Mouse (Mus musculus) bone marrow macrophage, adult 2 months (primary cell): ENCODE measurements around the gene Swap70. TPM values are rescaled to one million over a fixed set of nuclear protein-coding genes. Genes with fewer than 3 reads are reported as not detected.

Experiments
- H3K27ac ChIP-seq: 2 replicates; pipeline ENCODE4 v1.5.1; 2012; ENCODE audit warnings: low read depth, low read length; ENCODE audit not compliant: insufficient read depth
- H3K4me1 ChIP-seq: 2 replicates; pipeline ENCODE4 v1.6.1; 2012; ENCODE audit warnings: low read length; ENCODE audit not compliant: control insufficient read depth, insufficient read depth
- H3K4me3 ChIP-seq: 2 replicates; pipeline ENCODE4 v1.5.1; 2012; ENCODE audit warnings: mild to moderate bottlenecking, low read length, moderate library complexity; ENCODE audit not compliant: insufficient read depth
- CTCF ChIP-seq: IDR thresholded peaks from 2 replicates; pipeline ENCODE4 v1.5.1; 2012; ENCODE audit warnings: low read depth, mild to moderate bottlenecking, low read length, moderate library complexity
- POLR2A ChIP-seq: IDR thresholded peaks from 2 replicates; pipeline ENCODE4 v1.6.1; 2012; ENCODE audit warnings: mild to moderate bottlenecking, low read depth, low read length, borderline replicate concordance
- polyA plus RNA-seq: library from polyadenylated mRNA; stranded (reverse); fragments of >200 nt; gene quantifications from 2 replicates; pipeline ENCODE4 v1.2.4, GENCODE M21; 2012; ENCODE audit not compliant: missing spikeins, insufficient read depth, insufficient read length

The Swap70 gene
- polyA plus RNA-seq, 1 experiment, result 114 TPM

GRCm38 (mm10) chr7:110285076-110285848 lies 63.8 kb downstream of the Swap70 start:
- H3K4me3 ChIP-seq, result no peak overlapping the region
- TF ChIP-seq CTCF, result no peak
- TF ChIP-seq POLR2A, result no peak
- no peak overlapping the region for H3K27ac ChIP-seq
- H3K4me1 ChIP-seq, result peaks cover 38% of the 10 kb centered on the region

GRCm38 (mm10) chr7:110285849-110286151 lies 64.3 kb downstream of the Swap70 start:
- no peak overlapping the region for H3K27ac ChIP-seq
- peaks cover 38% of the 10 kb centered on the region for H3K4me1 ChIP-seq
- TF ChIP-seq POLR2A (no peak), CTCF (no peak)
- no peak overlapping the region for H3K4me3 ChIP-seq

- Histone ChIP-seq H3K4me3 (no peak overlapping the region), H3K4me1 (peaks cover 38% of the 10 kb centered on the region), H3K27ac (no peak overlapping the region)
- TF ChIP-seq CTCF, result no peak
- no peak for TF ChIP-seq POLR2A
These were observed 64.8 kb downstream of the Swap70 start for GRCm38 (mm10) chr7:110286198-110286732.

- Histone ChIP-seq H3K4me1 (peaks cover 34% of the 10 kb centered on the region), H3K4me3 (no peak overlapping the region), H3K27ac (no peak overlapping the region)
- no peak for TF ChIP-seq POLR2A
- peak; percentile 98 for TF ChIP-seq CTCF
These were observed 65.4 kb downstream of the Swap70 start for GRCm38 (mm10) chr7:110286838-110287475.

- TF ChIP-seq POLR2A, result no peak
- no peak for TF ChIP-seq CTCF
- no peak overlapping the region for H3K27ac ChIP-seq
- H3K4me3 ChIP-seq, result no peak overlapping the region
- H3K4me1 ChIP-seq, result peaks cover 32% of the 10 kb centered on the region
These were observed 66.1 kb downstream of the Swap70 start for GRCm38 (mm10) chr7:110287476-110288071.

- TF ChIP-seq CTCF (no peak), POLR2A (no peak)
- Histone ChIP-seq H3K4me3 (no peak overlapping the region), H3K4me1 (peaks cover 27% of the 10 kb centered on the region), H3K27ac (no peak overlapping the region)
These were observed 66.7 kb downstream of the Swap70 start for GRCm38 (mm10) chr7:110288191-110288604.

GRCm38 (mm10) chr7:110288731-110289191 lies 67.2 kb downstream of the Swap70 start:
- Histone ChIP-seq H3K27ac (no peak overlapping the region), H3K4me1 (peaks cover 24% of the 10 kb centered on the region), H3K4me3 (no peak overlapping the region)
- TF ChIP-seq CTCF (no peak), POLR2A (no peak)

GRCm38 (mm10) chr7:110289647-110290046 lies 68.1 kb downstream of the Swap70 start:
- TF ChIP-seq POLR2A (no peak), CTCF (no peak)
- Histone ChIP-seq H3K4me3 (no peak overlapping the region), H3K4me1 (peaks cover 22% of the 10 kb centered on the region), H3K27ac (no peak overlapping the region)

GRCm38 (mm10) chr7:110296889-110297603 lies 75.5 kb downstream of the Swap70 start:
- H3K27ac ChIP-seq, result no peak overlapping the region
- no peaks in the 10 kb centered on the region for H3K4me1 ChIP-seq
- no peak for TF ChIP-seq POLR2A
- TF ChIP-seq CTCF, result no peak
- no peak overlapping the region for H3K4me3 ChIP-seq
